Mouse (Mus musculus): ENCODE measurements around the gene Armh3.

DNA sequence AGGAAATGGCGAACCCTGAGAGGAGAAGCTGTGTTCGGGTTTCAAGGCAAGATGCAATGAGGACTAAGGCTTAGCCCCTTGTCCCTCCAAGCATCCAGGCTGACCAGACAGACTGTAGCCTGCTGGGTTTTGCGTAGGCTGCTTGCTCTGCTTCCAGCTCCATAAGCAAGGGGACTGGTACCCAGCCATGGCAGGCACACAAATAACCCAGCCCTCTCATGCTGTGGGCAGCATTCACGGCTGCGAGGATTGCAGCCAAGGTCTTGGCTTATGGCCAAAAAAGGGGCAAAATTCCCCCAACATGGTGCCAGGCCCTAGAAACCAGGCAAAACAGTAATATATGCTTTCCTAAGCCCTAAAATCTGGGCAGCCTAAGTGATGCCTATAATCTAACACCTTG lies 176.5 kb downstream of the Armh3 start:
- TF ChIP-seq CTCF (IDR thresholded peaks at IDR 0.05; ENCODE audit: borderline replicate concordance, extremely low read depth, insufficient read depth, insufficient read length) (no peak), POLR2A (IDR thresholded peaks at IDR 0.05; ENCODE audit: borderline replicate concordance, extremely low read depth, insufficient read depth, insufficient read length, poor library complexity, severe bottlenecking) (no peak)

All from brain, embryonic 14.5 days (tissue).